Mouse (Mus musculus) embryonic facial prominence, embryonic 12.5 days (tissue): ENCODE data around the gene Il10rb. TPM values are rescaled to one million over a fixed set of nuclear protein-coding genes. Genes with fewer than 3 reads are reported as not detected.

Experiments used
- ATAC-seq: fragments of 200-750 bp; cut with Nextera tagmentation; 2 replicates; pipeline ENCODE4 v1.8.0; 2017; ENCODE audit not compliant: insufficient number of reproducible peaks, insufficient read depth, low FRiP score, low TSS enrichment
- H3K27ac ChIP-seq: fragments of 300-500 bp; sonication (generic); 2 replicates; pipeline ENCODE4 v1.5.1; 2016; ENCODE audit warnings: mild to moderate bottlenecking
- H3K27me3 ChIP-seq: fragments of 300-500 bp; sonication (generic); 2 replicates; pipeline ENCODE4 v1.6.1; 2016; ENCODE audit warnings: mild to moderate bottlenecking, moderate library complexity
- H3K36me3 ChIP-seq: fragments of 300-500 bp; sonication (generic); 2 replicates; pipeline ENCODE4 v1.6.1; 2016; ENCODE audit warnings: mild to moderate bottlenecking
- H3K4me1 ChIP-seq: fragments of 300-500 bp; sonication (generic); 2 replicates; pipeline ENCODE4 v1.6.1; 2016
- H3K4me2 ChIP-seq: fragments of 300-500 bp; sonication (generic); replicated peaks from 2 replicates; pipeline ENCODE4 v1.6.1; 2016; ENCODE audit warnings: mild to moderate bottlenecking, moderate library complexity
- H3K4me3 ChIP-seq: fragments of 300-500 bp; sonication (generic); 2 replicates; pipeline ENCODE4 v1.5.1; 2016; ENCODE audit warnings: mild to moderate bottlenecking
- H3K9ac ChIP-seq: fragments of 300-500 bp; sonication (generic); 2 replicates; pipeline ENCODE4 v1.6.1; 2016; ENCODE audit warnings: mild to moderate bottlenecking, moderate library complexity
- H3K9me3 ChIP-seq: fragments of 300-500 bp; sonication (generic); 2 replicates; pipeline ENCODE4 v1.6.1; 2016; ENCODE audit warnings: mild to moderate bottlenecking, moderate library complexity
- WGBS: fragments of 180-500 bp; shearing (Covaris S2); methylation state at CpG from one replicate; pipeline ENCODE4 v1.1.7; 2016; 5-methylcytosine and 5-hydroxymethylcytosine counted together
- polyA plus RNA-seq: library from polyadenylated mRNA; unstranded; fragments of >200 nt; fragmentation: Nextera tagmentation; extraction: Ambion mirVana; gene quantifications from 2 replicates; pipeline ENCODE4 v1.2.1, GENCODE M21; 2016

The Il10rb gene
- polyA plus RNA-seq, 1 experiment from 2014 or later: 14.1 TPM

GRCm38 (mm10) chr16:91445566-91445965 lies 39.6 kb downstream of the Il10rb start:
- no peaks in the 10 kb centered on the region for H3K9me3 ChIP-seq
- H3K4me1 ChIP-seq: peaks cover 5% of the 10 kb centered on the region; the same call in 1 of the 2 replicates
- no peaks in the 10 kb centered on the region for H3K36me3 ChIP-seq
- no peak overlapping the region for H3K4me3 ChIP-seq
- H3K9ac ChIP-seq: no peak overlapping the region
- no peak overlapping the region for H3K27ac ChIP-seq
- WGBS: 88% methylated on average over 5 of the region's 5 CpGs
- H3K4me2 ChIP-seq: no peak overlapping the region
- no peaks in the 10 kb centered on the region for H3K27me3 ChIP-seq
- no peak for ATAC-seq

- no peaks in the 10 kb centered on the region for H3K27me3 ChIP-seq
- no peak for ATAC-seq
- no peak overlapping the region for H3K4me3 ChIP-seq
- H3K27ac ChIP-seq: no peak overlapping the region
- H3K4me1 ChIP-seq: peaks cover 5% of the 10 kb centered on the region; the same call in 1 of the 2 replicates
- WGBS: 48% methylated on average over 8 of the region's 8 CpGs
- H3K4me2 ChIP-seq: no peak overlapping the region
- no peaks in the 10 kb centered on the region for H3K9me3 ChIP-seq
- no peak overlapping the region for H3K9ac ChIP-seq
- no peaks in the 10 kb centered on the region for H3K36me3 ChIP-seq
Measured at GRCm38 (mm10) chr16:91446778-91447511, 41.0 kb downstream of the Il10rb start.

DNA sequence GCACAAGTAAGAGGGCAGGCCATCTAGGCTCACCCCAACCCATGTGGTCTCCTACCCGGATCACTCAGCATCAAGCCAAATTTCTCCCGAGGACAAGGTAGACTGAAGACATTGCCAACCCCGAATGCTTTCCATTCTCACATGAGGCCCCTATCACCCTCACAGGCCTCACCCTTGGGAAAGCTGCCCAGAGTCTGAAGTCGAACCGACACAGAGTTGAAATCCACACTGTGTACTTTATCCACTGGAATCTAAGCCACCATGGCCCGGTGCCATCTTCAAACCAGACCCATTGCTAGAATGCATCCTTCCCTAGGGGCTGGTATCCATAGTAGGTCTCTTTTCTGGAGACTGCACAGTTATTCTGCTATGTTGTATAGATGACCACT lies 41.5 kb downstream of the Il10rb start:
- no peak overlapping the region for H3K4me2 ChIP-seq
- H3K36me3 ChIP-seq: no peaks in the 10 kb centered on the region
- H3K4me1 ChIP-seq: peaks cover 5% of the 10 kb centered on the region; the same call in 1 of the 2 replicates
- H3K9me3 ChIP-seq: no peaks in the 10 kb centered on the region
- no peak overlapping the region for H3K4me3 ChIP-seq
- H3K27me3 ChIP-seq: no peaks in the 10 kb centered on the region
- WGBS: 83% methylated on average over 6 of the region's 6 CpGs
- H3K9ac ChIP-seq: no peak overlapping the region
- no peak overlapping the region for H3K27ac ChIP-seq
- ATAC-seq: peak; percentile 15; the same call in 1 of the 2 replicates

GRCm38 (mm10) chr16:91448088-91448487 lies 42.1 kb downstream of the Il10rb start:
- WGBS: 96% methylated on average over 5 of the region's 5 CpGs
- Histone ChIP-seq H3K27me3 (no peaks in the 10 kb centered on the region), H3K27ac (no peak overlapping the region), H3K4me1 (peaks cover 5% of the 10 kb centered on the region; the same call in 1 of the 2 replicates), H3K4me3 (no peak overlapping the region), H3K9me3 (no peaks in the 10 kb centered on the region), H3K4me2 (no peak overlapping the region), H3K36me3 (no peaks in the 10 kb centered on the region), H3K9ac (no peak overlapping the region)
- 0 out of 2 replicates have a peak, but pooled peaks have one; percentile 41 for ATAC-seq

DNA sequence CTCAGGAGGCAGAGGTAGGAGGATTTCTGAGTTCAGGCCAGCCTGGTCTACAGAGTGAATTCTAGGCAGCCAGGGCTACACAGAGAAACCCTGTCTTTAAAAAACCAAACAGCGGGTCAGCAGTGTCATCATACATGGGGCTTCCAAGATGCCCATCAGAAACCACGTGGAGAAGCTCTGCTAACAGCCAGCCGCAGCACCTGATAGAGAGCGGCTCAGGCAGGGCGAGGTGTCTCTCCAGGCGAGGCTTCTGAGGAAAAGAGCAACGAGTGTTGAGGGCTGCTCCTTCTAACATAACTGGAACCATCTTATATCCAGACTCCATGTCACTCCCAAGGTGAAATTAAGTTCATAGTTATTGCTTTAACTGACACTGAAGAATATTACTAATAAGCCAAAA lies 42.9 kb downstream of the Il10rb start:
- Histone ChIP-seq H3K4me3 (no peak overlapping the region), H3K4me1 (peaks cover 5% of the 10 kb centered on the region; the same call in 1 of the 2 replicates), H3K27ac (no peak overlapping the region), H3K9ac (no peak overlapping the region), H3K36me3 (no peaks in the 10 kb centered on the region), H3K9me3 (no peaks in the 10 kb centered on the region), H3K4me2 (no peak overlapping the region), H3K27me3 (no peaks in the 10 kb centered on the region)
- whole genome bisulfite sequencing: 77% methylated on average over 7 of the region's 7 CpGs
- ATAC-seq: no peak

DNA sequence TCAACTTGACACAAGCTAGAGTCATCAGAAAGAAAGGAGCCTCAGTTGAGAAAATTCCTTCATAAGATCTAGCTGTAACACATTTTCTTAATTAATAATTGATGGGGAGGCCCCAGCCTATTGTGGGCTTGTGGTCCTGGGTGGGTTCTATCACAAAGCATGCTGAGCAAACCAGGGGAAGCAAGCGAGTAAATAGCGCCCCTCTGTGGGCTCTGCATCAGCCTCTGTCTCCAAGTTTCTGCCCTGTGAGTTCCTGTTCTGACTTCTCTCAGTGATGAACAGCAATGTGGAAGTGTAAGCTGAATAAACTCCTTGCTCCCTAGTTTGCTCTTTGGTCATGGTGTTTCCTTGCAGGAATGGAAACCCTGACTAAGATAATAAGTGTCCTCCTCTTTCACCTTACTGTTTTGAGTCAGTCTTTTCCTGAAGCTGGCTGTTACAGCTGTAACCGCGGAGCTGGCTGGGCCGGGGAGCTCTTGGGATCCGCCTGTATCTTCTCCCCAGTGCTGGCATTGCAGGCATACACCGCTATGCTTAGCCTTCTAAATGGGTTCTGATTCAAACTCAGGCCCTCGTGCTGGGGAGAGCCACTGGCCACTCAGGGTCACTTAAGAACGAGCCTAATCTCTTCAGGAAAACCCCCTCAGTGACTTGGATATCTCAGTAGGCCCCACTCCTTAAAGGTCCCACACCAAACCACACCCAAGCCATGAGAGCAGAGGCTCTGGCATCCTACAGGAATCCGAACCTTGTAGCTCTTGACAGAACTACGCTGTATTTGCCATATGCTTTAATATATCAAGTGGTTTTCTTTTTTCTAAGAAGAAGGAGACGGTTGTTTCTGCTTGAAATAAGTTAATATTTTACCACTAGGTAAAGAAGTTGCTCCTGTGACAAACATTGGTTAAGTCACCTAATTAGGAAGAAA lies 44.4 kb downstream of the Il10rb start:
- H3K9me3 ChIP-seq: no peaks in the 10 kb centered on the region
- H3K4me1 ChIP-seq: peaks cover 5% of the 10 kb centered on the region; the same call in 1 of the 2 replicates
- H3K4me2 ChIP-seq: no peak overlapping the region
- no peak overlapping the region for H3K9ac ChIP-seq
- no peak overlapping the region for H3K4me3 ChIP-seq
- no peaks in the 10 kb centered on the region for H3K36me3 ChIP-seq
- H3K27me3 ChIP-seq: no peaks in the 10 kb centered on the region
- WGBS: 84% methylated on average over 12 of the region's 12 CpGs
- no peak for ATAC-seq
- H3K27ac ChIP-seq: no peak overlapping the region

- H3K4me1 ChIP-seq: peaks cover 4% of the 10 kb centered on the region; the same call in 1 of the 2 replicates
- no peak for ATAC-seq
- H3K36me3 ChIP-seq: no peaks in the 10 kb centered on the region
- no peaks in the 10 kb centered on the region for H3K27me3 ChIP-seq
- 82% methylated on average over 2 of the region's 2 CpGs for WGBS
- H3K27ac ChIP-seq: no peak overlapping the region
- H3K9me3 ChIP-seq: no peaks in the 10 kb centered on the region
- no peak overlapping the region for H3K4me3 ChIP-seq
- H3K4me2 ChIP-seq: no peak overlapping the region
- H3K9ac ChIP-seq: no peak overlapping the region
Measured at GRCm38 (mm10) chr16:91451949-91452348, 46.0 kb downstream of the Il10rb start.

GRCm38 (mm10) chr16:91452363-91452896 lies 46.5 kb downstream of the Il10rb start:
- H3K9ac ChIP-seq: no peak overlapping the region
- peak overlapping the region; percentile 32; the same call in 1 of the 2 replicates for H3K27ac ChIP-seq
- WGBS: 56% methylated on average over 6 of the region's 6 CpGs
- H3K4me1 ChIP-seq: no peaks in the 10 kb centered on the region
- H3K36me3 ChIP-seq: no peaks in the 10 kb centered on the region
- no peak overlapping the region for H3K4me3 ChIP-seq
- H3K4me2 ChIP-seq: no peak overlapping the region
- no peak for ATAC-seq
- H3K27me3 ChIP-seq: no peaks in the 10 kb centered on the region
- no peaks in the 10 kb centered on the region for H3K9me3 ChIP-seq

DNA sequence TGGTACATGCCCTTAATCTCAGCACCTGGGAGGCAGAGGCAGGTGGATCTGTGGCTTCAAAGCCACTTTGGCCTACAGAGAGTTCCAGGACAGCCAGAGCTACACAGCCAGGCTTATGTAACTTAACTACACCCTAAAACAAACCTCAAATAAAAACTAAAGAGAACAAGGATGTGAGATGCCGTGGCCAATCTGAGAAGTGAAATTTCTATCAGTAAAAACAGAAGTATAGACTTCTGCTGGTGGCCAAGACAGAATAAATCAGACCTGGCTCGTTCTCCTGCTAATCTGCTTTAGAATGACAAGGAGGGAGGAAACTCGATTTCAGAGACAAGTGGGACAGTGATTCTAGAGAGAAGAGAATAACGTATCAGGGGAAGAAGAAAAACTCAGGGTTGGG lies 49.9 kb downstream of the Il10rb start:
- ATAC-seq: no peak
- Histone ChIP-seq H3K9me3 (no peaks in the 10 kb centered on the region), H3K9ac (no peak overlapping the region), H3K27ac (no peak overlapping the region), H3K4me1 (no peaks in the 10 kb centered on the region), H3K27me3 (no peaks in the 10 kb centered on the region), H3K4me2 (no peak overlapping the region), H3K4me3 (no peak overlapping the region), H3K36me3 (no peaks in the 10 kb centered on the region)
- WGBS: 78% methylated on average over 3 of the region's 4 CpGs

DNA sequence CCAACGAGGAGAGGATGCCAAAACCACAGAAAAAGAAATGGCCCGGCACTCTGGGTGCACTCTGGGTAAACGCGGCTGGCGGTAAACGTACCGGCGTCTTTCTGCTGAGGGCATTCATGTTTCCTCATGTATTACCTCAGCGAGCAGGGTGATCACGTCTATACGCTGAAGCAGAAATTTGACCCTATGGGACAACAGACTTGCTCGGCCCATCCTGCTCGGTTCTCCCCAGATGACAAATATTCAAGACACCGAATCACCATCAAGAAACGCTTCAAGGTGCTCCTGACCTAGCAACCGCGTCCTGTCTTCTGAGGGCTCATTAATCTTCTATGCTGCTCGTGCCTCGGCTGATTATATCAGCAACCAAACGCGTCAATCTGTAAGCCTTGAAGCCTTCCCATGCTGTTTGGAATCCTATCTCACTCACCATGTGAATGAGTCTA lies 52.4 kb downstream of the Il10rb start:
- no peak overlapping the region for H3K9ac ChIP-seq
- H3K4me1 ChIP-seq: no peaks in the 10 kb centered on the region
- H3K27ac ChIP-seq: no peak overlapping the region
- H3K27me3 ChIP-seq: no peaks in the 10 kb centered on the region
- no peak for ATAC-seq
- H3K9me3 ChIP-seq: no peaks in the 10 kb centered on the region
- no peaks in the 10 kb centered on the region for H3K36me3 ChIP-seq
- 81% methylated on average over 21 of the region's 21 CpGs for WGBS
- H3K4me2 ChIP-seq: no peak overlapping the region
- no peak overlapping the region for H3K4me3 ChIP-seq

- ATAC-seq: no peak
- Histone ChIP-seq H3K4me2 (no peak overlapping the region), H3K27me3 (no peaks in the 10 kb centered on the region), H3K4me1 (no peaks in the 10 kb centered on the region), H3K27ac (no peak overlapping the region), H3K9me3 (no peaks in the 10 kb centered on the region), H3K36me3 (no peaks in the 10 kb centered on the region), H3K9ac (no peak overlapping the region), H3K4me3 (no peak overlapping the region)
- 63% methylated on average over 5 of the region's 5 CpGs for WGBS
Measured at GRCm38 (mm10) chr16:91458976-91459375, 53.0 kb downstream of the Il10rb start.
